Mouse (Mus musculus): ENCODE data around the gene Cnst.

The Cnst gene

GRCm38 (mm10) chr1:179552751-179553150 lies 6.6 kb downstream of the Cnst start:
- in situ Hi-C loops (cut with MboI, MseI): no loop called here

GRCm38 (mm10) chr1:179553197-179553948 lies 7.2 kb downstream of the Cnst start:
- in situ Hi-C loops (cut with MboI, MseI): no loop called here

- in situ Hi-C loops (cut with MboI, MseI): no loop called here
Measured at GRCm38 (mm10) chr1:179553949-179554347, 7.8 kb downstream of the Cnst start.

GRCm38 (mm10) chr1:179556921-179557320 lies 10.8 kb downstream of the Cnst start:
- in situ Hi-C loops (cut with MboI, MseI): no loop called here

GRCm38 (mm10) chr1:179559446-179560194 lies 13.4 kb downstream of the Cnst start:
- in situ Hi-C loops (cut with MboI, MseI): no loop called here

- in situ Hi-C loops (cut with MboI, MseI): no loop called here
Measured at GRCm38 (mm10) chr1:179560845-179561430, 14.8 kb downstream of the Cnst start.

GRCm38 (mm10) chr1:179563211-179563610 lies 17.0 kb downstream of the Cnst start:
- in situ Hi-C loops (cut with MboI, MseI): no loop called here

- in situ Hi-C loops (cut with MboI, MseI): no loop called here
Measured at GRCm38 (mm10) chr1:179563926-179564325, 17.8 kb downstream of the Cnst start.

- in situ Hi-C loops (cut with MboI, MseI): no loop called here
Measured at GRCm38 (mm10) chr1:179567558-179567957, 21.4 kb downstream of the Cnst start.

GRCm38 (mm10) chr1:179568690-179569398 lies 22.7 kb downstream of the Cnst start:
- in situ Hi-C loops (cut with MboI, MseI): no loop called here

- in situ Hi-C loops (cut with MboI, MseI): no loop called here
Measured at GRCm38 (mm10) chr1:179570482-179570881, 24.3 kb downstream of the Cnst start.

- in situ Hi-C loops (cut with MboI, MseI): no loop called here
Measured at GRCm38 (mm10) chr1:179571686-179572085, 25.5 kb downstream of the Cnst start.

- in situ Hi-C loops (cut with MboI, MseI): no loop called here
Measured at GRCm38 (mm10) chr1:179573650-179574206, 27.6 kb downstream of the Cnst start.

GRCm38 (mm10) chr1:179578625-179579024 lies 32.5 kb downstream of the Cnst start:
- in situ Hi-C loops (cut with MboI, MseI): no loop called here

GRCm38 (mm10) chr1:179580200-179580599 lies 34.0 kb downstream of the Cnst start:
- in situ Hi-C loops (cut with MboI, MseI): loop anchor here (5.0 kb wide), 1 partner anchor 33 kb away; the partner anchor contains the start of genes Cnst and Tfb2m

- in situ Hi-C loops (cut with MboI, MseI): loop anchor here (5.0 kb wide), 1 partner anchor 34 kb away; the partner anchor contains the start of genes Cnst and Tfb2m
Measured at GRCm38 (mm10) chr1:179581422-179581821, 35.3 kb downstream of the Cnst start.

GRCm38 (mm10) chr1:179582021-179582433 lies 35.9 kb downstream of the Cnst start:
- in situ Hi-C loops (cut with MboI, MseI): loop anchor here (5.0 kb wide), 1 partner anchor 35 kb away; the partner anchor contains the start of genes Cnst and Tfb2m

GRCm38 (mm10) chr1:179583090-179583489 lies 36.9 kb downstream of the Cnst start:
- in situ Hi-C loops (cut with MboI, MseI): loop anchor here (5.0 kb wide), 1 partner anchor 36 kb away; the partner anchor contains the start of genes Cnst and Tfb2m

GRCm38 (mm10) chr1:179584220-179584619 lies 38.0 kb downstream of the Cnst start:
- in situ Hi-C loops (cut with MboI, MseI): loop anchor here (5.0 kb wide), 1 partner anchor 37 kb away; the partner anchor contains the start of genes Cnst and Tfb2m

- in situ Hi-C loops (cut with MboI, MseI): no loop called here
Measured at GRCm38 (mm10) chr1:179585646-179586045, 39.5 kb downstream of the Cnst start.
